Mouse (Mus musculus) G1E (cell line): ENCODE results near the gene Rprd1b. TPM values are rescaled to one million over a fixed set of nuclear protein-coding genes. Genes with fewer than 3 reads are reported as not detected.

Experiments used
- ATAC-seq: 2 replicates; pipeline ENCODE4 v1.8.0; 2016; ENCODE audit warnings: mild to moderate bottlenecking; ENCODE audit not compliant: insufficient number of reproducible peaks, poor library complexity, low FRiP score, severe bottlenecking; ENCODE audit errors: extremely low read depth
- DNase-seq: peaks from one replicate; pipeline ENCODE4 v3.0.0; 2012; ENCODE audit warnings: low spot score
- H3K27me3 ChIP-seq: 2 replicates; pipeline ENCODE4 v1.6.1; 2012; ENCODE audit warnings: mild to moderate bottlenecking, low read length, inconsistent platforms; ENCODE audit not compliant: insufficient read depth
- H3K36me3 ChIP-seq: replicated peaks from 2 replicates; pipeline ENCODE3; 2012; ENCODE audit warnings: mild to moderate bottlenecking, inconsistent platforms
- H3K4me1 ChIP-seq: 2 replicates; pipeline ENCODE4 v1.6.1; 2012; ENCODE audit warnings: low read depth, low read length, inconsistent platforms, mixed read lengths; ENCODE audit not compliant: insufficient read depth
- H3K4me3 ChIP-seq: 2 replicates; pipeline ENCODE4 v1.5.1; 2012; ENCODE audit warnings: low read depth, mild to moderate bottlenecking, inconsistent platforms, low read length, moderate library complexity, mixed read lengths
- H3K9me3 ChIP-seq: replicated peaks from 2 replicates; pipeline ENCODE4 v1.6.1; 2012; ENCODE audit warnings: inconsistent platforms
- CTCF ChIP-seq: IDR thresholded peaks from 2 replicates; pipeline ENCODE4 v1.5.1; 2012; ENCODE audit warnings: low read depth, low read length, inconsistent platforms, mixed read lengths
- GATA1 ChIP-seq: IDR thresholded peaks from 2 replicates; pipeline ENCODE4 v1.6.1; 2012; ENCODE audit warnings: borderline replicate concordance, low read length, inconsistent platforms, mixed read lengths
- GATA2 ChIP-seq: IDR thresholded peaks from 2 replicates; pipeline ENCODE4 v1.6.1; 2012; ENCODE audit warnings: low read depth, low read length, inconsistent platforms, borderline replicate concordance
- POLR2AphosphoS5 ChIP-seq: IDR thresholded peaks from 2 replicates; pipeline ENCODE4 v1.6.1; 2012; ENCODE audit warnings: low read depth, low read length, inconsistent platforms; ENCODE audit not compliant: insufficient replicate concordance
- TAL1 ChIP-seq: conservative IDR thresholded peaks from 2 replicates; pipeline ENCODE4 v1.6.1; 2012; ENCODE audit warnings: low read depth, low read length, inconsistent platforms, mixed read lengths
- polyA plus RNA-seq: library from polyadenylated mRNA; stranded (reverse); fragments of >175 nt; gene quantifications from 2 replicates; pipeline ENCODE4 v1.2.3, GENCODE M21; 2012
- total RNA-seq, 2 experiments: library from RNA; stranded (forward) in 1 of 2; stranded (reverse) in 1 of 2; fragments of 200-1000 nt in 1 of 2; fragments of >200 nt in 1 of 2; fragmentation: Nextera tagmentation in 1 of 2; gene quantifications; 2 replicates each; pipeline ENCODE4 v1.2.3; 2014 to 2017

The Rprd1b gene
- total and polyA plus RNA-seq, 3 experiments, result 28.7 to 37.9 (median 36.2) TPM

DNA sequence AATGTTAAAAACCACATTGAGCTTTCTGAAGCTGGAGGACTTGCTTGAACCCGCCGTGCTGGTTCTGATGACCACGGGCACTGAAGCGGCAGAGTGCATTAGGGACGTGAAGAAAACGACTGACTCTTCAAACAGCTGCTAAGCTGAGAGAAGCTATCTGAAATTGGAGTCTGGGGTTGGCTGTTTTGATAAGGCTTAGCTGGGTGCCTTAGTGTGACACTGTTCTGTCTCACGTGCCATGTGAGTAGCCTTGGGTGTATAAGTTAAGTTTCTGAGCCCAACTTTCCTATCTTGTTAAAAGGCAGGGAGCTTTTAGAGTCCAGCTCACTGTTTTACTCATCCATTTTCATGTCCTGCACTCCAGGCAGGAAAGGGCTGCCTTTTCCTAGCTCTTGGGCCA is 8.7 kb downstream of the Rprd1b start:
- peaks cover 72% of the 10 kb centered on the region for H3K36me3 ChIP-seq
- DNase-seq (no peak), ATAC-seq (no peak)
- peaks cover 2% of the 10 kb centered on the region; the same call in 1 of the 2 replicates for H3K4me1 ChIP-seq
- no peaks in the 10 kb centered on the region for H3K27me3 ChIP-seq
- no peaks in the 10 kb centered on the region for H3K9me3 ChIP-seq
- H3K4me3 ChIP-seq, result no peak overlapping the region
- TF ChIP-seq GATA1 (no peak), GATA2 (no peak), TAL1 (no peak), POLR2AphosphoS5 (no peak), CTCF (no peak)

DNA sequence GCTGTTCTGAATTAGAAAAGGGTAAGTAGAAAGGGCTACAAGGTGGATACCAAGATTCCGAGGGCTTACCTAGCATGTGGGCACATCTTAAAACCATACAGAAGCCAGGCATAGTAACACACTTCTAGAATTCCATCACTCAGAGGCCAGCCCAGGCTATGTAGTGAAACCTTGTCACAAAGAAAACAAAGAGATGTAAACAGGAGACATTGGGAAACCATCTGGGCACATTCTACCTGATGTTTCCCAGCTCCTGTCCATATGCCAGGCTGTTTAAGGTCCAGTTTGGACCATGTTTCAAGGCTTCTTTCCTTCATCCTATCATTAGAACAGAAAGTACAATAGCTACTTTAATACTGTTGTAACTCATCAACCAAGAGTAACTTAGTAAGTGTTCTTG is 9.3 kb downstream of the Rprd1b start:
- Histone ChIP-seq H3K9me3 (no peaks in the 10 kb centered on the region), H3K4me3 (no peak overlapping the region), H3K36me3 (peaks cover 74% of the 10 kb centered on the region), H3K4me1 (peaks cover 2% of the 10 kb centered on the region; the same call in 1 of the 2 replicates), H3K27me3 (no peaks in the 10 kb centered on the region)
- ATAC-seq (no peak), DNase-seq (no peak)
- no peak for TF ChIP-seq GATA2
- no peak for TF ChIP-seq TAL1
- no peak for TF ChIP-seq CTCF
- no peak for TF ChIP-seq POLR2AphosphoS5
- TF ChIP-seq GATA1, result no peak

DNA sequence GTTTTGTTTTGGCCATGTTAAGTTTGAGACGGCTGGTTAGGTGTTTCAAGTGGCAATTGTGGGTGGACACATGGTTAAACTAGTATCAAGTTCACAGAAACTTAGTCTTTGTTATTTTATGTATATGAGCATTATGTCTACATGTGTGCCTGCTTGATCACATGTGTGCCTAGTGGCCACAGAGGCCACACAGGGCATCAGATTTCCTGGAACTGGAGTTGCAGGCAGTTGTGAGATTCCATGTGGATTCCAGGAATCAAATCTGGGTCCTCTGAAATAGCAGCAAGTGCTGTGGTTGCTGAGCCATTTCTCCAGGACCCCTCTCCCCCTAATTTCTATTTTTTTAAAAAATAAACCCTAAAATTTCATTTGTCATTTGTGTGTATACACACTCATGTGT is 11.4 kb downstream of the Rprd1b start:
- TF ChIP-seq CTCF, result no peak
- no peak for TF ChIP-seq TAL1
- TF ChIP-seq GATA2, result no peak
- no peak for TF ChIP-seq GATA1
- TF ChIP-seq POLR2AphosphoS5, result no peak
- Histone ChIP-seq H3K4me3 (no peak overlapping the region), H3K27me3 (no peaks in the 10 kb centered on the region), H3K4me1 (0 out of 2 replicates have a peak, but pooled peaks cover 2% of the 10 kb centered on the region), H3K36me3 (peaks cover 87% of the 10 kb centered on the region), H3K9me3 (no peaks in the 10 kb centered on the region)
- no peak for DNase-seq
- no peak for ATAC-seq

DNA sequence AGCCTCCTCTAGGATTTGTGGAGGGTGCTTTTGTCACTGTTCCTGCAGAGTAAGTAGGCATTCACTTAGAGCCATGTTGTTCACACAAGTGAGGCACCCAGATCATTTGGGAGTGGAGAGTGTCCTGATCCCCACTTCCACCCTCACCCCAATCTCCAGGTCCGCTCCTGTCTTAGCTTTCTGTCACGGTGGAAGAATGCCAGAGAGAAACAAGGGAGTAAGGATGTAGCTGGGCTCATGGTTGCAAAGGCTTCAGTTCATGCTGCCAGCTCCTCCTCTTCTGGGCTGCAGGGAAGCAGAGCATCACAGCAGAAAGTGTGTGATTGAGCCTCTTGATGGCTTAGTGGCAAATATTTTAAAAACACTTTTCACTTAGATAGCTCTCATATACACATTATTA is 12.1 kb downstream of the Rprd1b start:
- DNase-seq, result no peak
- Histone ChIP-seq H3K27me3 (no peaks in the 10 kb centered on the region), H3K4me3 (no peak overlapping the region), H3K9me3 (no peaks in the 10 kb centered on the region), H3K36me3 (peaks cover 92% of the 10 kb centered on the region), H3K4me1 (0 out of 2 replicates have a peak, but pooled peaks cover 2% of the 10 kb centered on the region)
- ATAC-seq, result no peak
- TF ChIP-seq CTCF (no peak), GATA2 (no peak), GATA1 (no peak), POLR2AphosphoS5 (no peak), TAL1 (no peak)

DNA sequence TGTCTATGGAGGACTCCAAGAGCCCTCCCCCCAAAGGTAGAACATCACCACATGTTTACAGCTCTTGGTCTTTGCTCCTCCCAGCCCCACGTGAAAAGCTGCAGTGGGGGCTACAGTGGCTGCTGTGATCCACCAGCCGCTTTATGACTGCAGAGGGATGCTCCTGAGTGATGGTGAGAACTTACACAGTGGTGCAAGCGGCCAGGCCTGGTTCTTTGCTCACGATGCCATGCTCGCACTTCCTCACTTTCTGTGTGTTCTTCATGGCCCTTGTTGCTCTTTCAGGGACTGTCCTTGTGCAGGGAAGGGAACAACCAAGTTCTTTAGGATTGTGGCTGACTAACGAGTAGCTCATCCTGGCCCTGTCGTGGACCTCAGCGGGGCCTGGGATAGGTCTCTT is 15.2 kb downstream of the Rprd1b start:
- no peaks in the 10 kb centered on the region for H3K27me3 ChIP-seq
- H3K4me1 ChIP-seq, result peaks cover 6% of the 10 kb centered on the region; the same call in 1 of the 2 replicates
- ATAC-seq (no peak), DNase-seq (no peak)
- no peak for TF ChIP-seq GATA1
- TF ChIP-seq GATA2, result no peak
- no peak for TF ChIP-seq TAL1
- TF ChIP-seq POLR2AphosphoS5, result no peak
- TF ChIP-seq CTCF, result no peak
- H3K36me3 ChIP-seq, result peaks cover 92% of the 10 kb centered on the region
- H3K9me3 ChIP-seq, result no peaks in the 10 kb centered on the region
- no peak overlapping the region for H3K4me3 ChIP-seq

DNA sequence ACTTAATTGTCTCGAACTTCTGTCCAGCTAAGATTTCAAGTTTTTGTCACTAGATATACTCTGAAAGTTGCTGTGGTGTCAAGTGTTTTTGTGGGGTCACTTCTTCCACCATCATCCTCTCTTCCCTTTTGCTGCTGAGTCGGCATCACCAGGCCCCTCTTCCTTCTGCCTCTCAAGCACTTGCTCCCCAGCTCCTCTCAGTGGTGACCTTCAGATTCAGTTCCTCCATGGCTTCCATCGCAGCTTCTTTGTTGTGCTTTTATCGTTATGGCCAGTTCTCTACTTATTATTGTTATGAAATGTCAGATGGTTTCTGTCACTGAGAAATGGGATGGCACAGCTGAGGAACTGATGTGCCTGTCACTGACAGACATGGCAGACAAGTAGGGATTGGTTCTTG is 17.9 kb downstream of the Rprd1b start:
- Histone ChIP-seq H3K4me3 (no peak overlapping the region), H3K27me3 (no peaks in the 10 kb centered on the region), H3K9me3 (no peaks in the 10 kb centered on the region), H3K36me3 (peaks cover 86% of the 10 kb centered on the region), H3K4me1 (peaks cover 3% of the 10 kb centered on the region; the same call in 1 of the 2 replicates)
- no peak for ATAC-seq
- no peak for DNase-seq
- TF ChIP-seq TAL1, result no peak
- TF ChIP-seq GATA2, result no peak
- no peak for TF ChIP-seq GATA1
- no peak for TF ChIP-seq POLR2AphosphoS5
- no peak for TF ChIP-seq CTCF

DNA sequence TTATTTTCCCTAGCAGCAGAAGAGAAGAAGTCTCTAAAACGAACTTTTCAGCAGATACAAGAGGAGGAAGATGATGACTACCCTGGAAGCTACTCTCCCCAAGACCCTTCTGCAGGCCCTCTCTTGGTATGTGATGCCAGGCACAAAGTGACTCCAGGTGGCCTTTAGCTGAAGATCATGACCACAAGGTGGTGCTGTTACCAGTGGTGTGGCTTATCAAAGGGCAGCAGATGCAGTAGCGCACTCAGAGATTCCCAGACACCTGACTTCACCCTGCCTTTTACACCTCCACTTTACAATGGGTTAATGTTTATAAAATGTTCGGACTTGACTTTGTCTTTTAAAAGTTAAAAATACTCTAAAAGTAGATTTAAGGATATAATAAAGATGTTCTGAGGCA is 19.6 kb downstream of the Rprd1b start:
- TF ChIP-seq TAL1, result 0 out of 2 replicates have a peak, but pooled peaks have one; percentile 8
- no peak for TF ChIP-seq GATA1
- TF ChIP-seq POLR2AphosphoS5, result no peak
- peak; percentile 52; the same call in 1 of the 2 replicates for TF ChIP-seq CTCF
- no peak for TF ChIP-seq GATA2
- no peak overlapping the region for H3K4me3 ChIP-seq
- H3K9me3 ChIP-seq, result no peaks in the 10 kb centered on the region
- DNase-seq (no peak), ATAC-seq (peak; percentile 54; the same call in 1 of the 2 replicates)
- H3K4me1 ChIP-seq, result peaks cover 3% of the 10 kb centered on the region; the same call in 1 of the 2 replicates
- H3K27me3 ChIP-seq, result no peaks in the 10 kb centered on the region
- peaks cover 85% of the 10 kb centered on the region for H3K36me3 ChIP-seq
